8 mouse cellular contexts compared by ENCODE assay signal in genomic region chr16:18586906-18587546, GRCm38 (mm10). TPM values are rescaled to one million over a fixed set of nuclear protein-coding genes. Genes with fewer than 3 reads are reported as not detected.
DNase-seq lines count a peak whose midpoint lies in the region; ATAC-seq and TF ChIP-seq lines count a peak whose summit lies in the region.

No protein-coding gene starts in this region.

- peaks cover 97% of the 10 kb centered on the region for H3K27me3 ChIP-seq in embryonic facial prominence, embryonic 15.5 days
- peaks cover 98% of the 10 kb centered on the region for H3K27me3 ChIP-seq in intestine, embryonic 15.5 days (replicated peaks)
- peaks cover 100% of the 10 kb centered on the region for H3K27me3 ChIP-seq in neural tube, embryonic 13.5 days

- H3K9ac ChIP-seq in embryonic facial prominence, embryonic 15.5 days = peak overlapping the region; percentile 27
- H3K9ac ChIP-seq in intestine, embryonic 15.5 days = no peak overlapping the region
- peak overlapping the region; percentile 60; the same call in 1 of the 2 replicates for H3K9ac ChIP-seq in neural tube, embryonic 13.5 days

- peaks cover 55% of the 10 kb centered on the region for H3K4me1 ChIP-seq in embryonic facial prominence, embryonic 15.5 days
- peaks cover 54% of the 10 kb centered on the region for H3K4me1 ChIP-seq in intestine, embryonic 15.5 days (replicated peaks)
- H3K4me1 ChIP-seq in neural tube, embryonic 13.5 days (replicated peaks) = peaks cover 55% of the 10 kb centered on the region

- ATAC-seq in embryonic facial prominence, embryonic 15.5 days (ENCODE audit: insufficient number of reproducible peaks, low FRiP score, low TSS enrichment, low read depth) = no peak
- ATAC-seq in intestine, embryonic 15.5 days = no peak
- no peak for ATAC-seq in neural tube, embryonic 13.5 days (ENCODE audit: low read depth)
- ATAC-seq in inflammation-experienced regulatory T-cells, adult 6 months = no peak

- H3K36me3 ChIP-seq in embryonic facial prominence, embryonic 15.5 days = no peaks in the 10 kb centered on the region
- no peaks in the 10 kb centered on the region for H3K36me3 ChIP-seq in intestine, embryonic 15.5 days
- no peaks in the 10 kb centered on the region for H3K36me3 ChIP-seq in neural tube, embryonic 13.5 days

- no peak for TF ChIP-seq CTCF in layer of hippocampus, adult 2 months (conservative IDR thresholded peaks at IDR 0.05)

- 2% methylated on average over 31 of the region's 62 CpGs for WGBS in embryonic facial prominence, embryonic 15.5 days
- 1% methylated on average over 40 of the region's 62 CpGs for WGBS in intestine, embryonic 15.5 days
- 1% methylated on average over 34 of the region's 62 CpGs for WGBS in neural tube, embryonic 13.5 days

- peak overlapping the region; percentile 38 for H3K4me3 ChIP-seq in layer of hippocampus, adult 2 months
- peak overlapping the region; percentile 48 for H3K4me3 ChIP-seq in embryonic facial prominence, embryonic 15.5 days (replicated peaks)
- H3K4me3 ChIP-seq in intestine, embryonic 15.5 days (replicated peaks) = peak overlapping the region; percentile 37
- H3K4me3 ChIP-seq in neural tube, embryonic 13.5 days = peak overlapping the region; percentile 36

- peak overlapping the region; percentile 75 for H3K4me2 ChIP-seq in embryonic facial prominence, embryonic 15.5 days (replicated peaks)
- H3K4me2 ChIP-seq in intestine, embryonic 15.5 days (replicated peaks) = peak overlapping the region; percentile 79
- peak overlapping the region; percentile 55 for H3K4me2 ChIP-seq in neural tube, embryonic 13.5 days

- H3K27ac ChIP-seq in layer of hippocampus, adult 2 months = no peak overlapping the region
- peak overlapping the region; percentile 71 for H3K27ac ChIP-seq in embryonic facial prominence, embryonic 15.5 days (replicated peaks)
- no peak overlapping the region for H3K27ac ChIP-seq in intestine, embryonic 15.5 days
- no peak overlapping the region for H3K27ac ChIP-seq in neural tube, embryonic 13.5 days (replicated peaks)

- H3K9me3 ChIP-seq in embryonic facial prominence, embryonic 15.5 days (replicated peaks) = no peaks in the 10 kb centered on the region
- no peaks in the 10 kb centered on the region for H3K9me3 ChIP-seq in intestine, embryonic 15.5 days
- no peaks in the 10 kb centered on the region for H3K9me3 ChIP-seq in neural tube, embryonic 13.5 days

- no peak for DNase-seq in layer of hippocampus, adult 2 months (ENCODE audit: low spot score in 2 of 2)
- DNase-seq in layer of hippocampus, adult 18-20 months (ENCODE audit: low spot score in 2 of 2) = no peak
- DNase-seq in Muller cell, postnatal 12 days (ENCODE audit: inconsistent ontology term) = no peak
- no peak for DNase-seq in retina, postnatal 1 day

RNA-seq across cellular contexts. Expression of gene Tbx1, which starts 3.4 kb away (rescaled TPM):
- total RNA-seq in layer of hippocampus, adult 2 months (2021) = 1 to 10 TPM; 1.4 to 1.5 TPM
- 1 to 10 TPM; 1.6 to 2.4 TPM for total RNA-seq in layer of hippocampus, adult 18-20 months (2021)
- 24.0 and 24.3 TPM in 2 replicates for polyA plus RNA-seq in embryonic facial prominence, embryonic 15.5 days (2015; fragmentation: Nextera tagmentation; extraction: Ambion mirVana)
- polyA plus RNA-seq in intestine, embryonic 15.5 days (2015; fragmentation: Nextera tagmentation; extraction: Ambion mirVana) = 0.23 and 0.49 TPM in 2 replicates
- 1.5 and 2.2 TPM in 2 replicates for polyA plus RNA-seq in neural tube, embryonic 13.5 days (2015; fragmentation: Nextera tagmentation; extraction: Ambion mirVana)
- polyA plus RNA-seq in inflammation-experienced regulatory T-cells, adult 6 months (2017; shearing (Covaris generic)) = not detected

RNA-seq across cellular contexts. Expression of gene Gp1bb, which starts 35.2 kb away (rescaled TPM):
- total RNA-seq in layer of hippocampus, adult 2 months (2021) = 1 to 10 TPM; 1.0 to 1.4 TPM
- total RNA-seq in layer of hippocampus, adult 18-20 months (2021) = under 1 TPM in 1 of 2 experiments, not detected in 1; 0.97 TPM
- 2.6 and 2.8 TPM in 2 replicates for polyA plus RNA-seq in embryonic facial prominence, embryonic 15.5 days (2015; fragmentation: Nextera tagmentation; extraction: Ambion mirVana)
- polyA plus RNA-seq in intestine, embryonic 15.5 days (2015; fragmentation: Nextera tagmentation; extraction: Ambion mirVana) = 2.2 and 2.5 TPM in 2 replicates
- 9.5 and 13.6 TPM in 2 replicates for polyA plus RNA-seq in neural tube, embryonic 13.5 days (2015; fragmentation: Nextera tagmentation; extraction: Ambion mirVana)
- polyA plus RNA-seq in inflammation-experienced regulatory T-cells, adult 6 months (2017; shearing (Covaris generic)) = not detected

RNA-seq across cellular contexts. Expression of gene Gm49601, which starts 39.2 kb away (rescaled TPM):
- total RNA-seq in layer of hippocampus, adult 2 months (2021) = 100 to 1,000 TPM; 207 to 223 TPM
- total RNA-seq in layer of hippocampus, adult 18-20 months (2021) = 100 to 1,000 TPM; 173 to 179 TPM
- 7.2 and 7.8 TPM in 2 replicates for polyA plus RNA-seq in embryonic facial prominence, embryonic 15.5 days (2015; fragmentation: Nextera tagmentation; extraction: Ambion mirVana)
- 3.5 and 4.3 TPM in 2 replicates for polyA plus RNA-seq in intestine, embryonic 15.5 days (2015; fragmentation: Nextera tagmentation; extraction: Ambion mirVana)
- 14.1 and 19.2 TPM in 2 replicates for polyA plus RNA-seq in neural tube, embryonic 13.5 days (2015; fragmentation: Nextera tagmentation; extraction: Ambion mirVana)
- not detected for polyA plus RNA-seq in inflammation-experienced regulatory T-cells, adult 6 months (2017; shearing (Covaris generic))

RNA-seq across cellular contexts. Expression of gene Sept5, which starts 42.7 kb away (rescaled TPM):
- 100 to 1,000 TPM; 560 to 619 TPM for total RNA-seq in layer of hippocampus, adult 2 months (2021)
- total RNA-seq in layer of hippocampus, adult 18-20 months (2021) = 100 to 1,000 TPM; 549 to 589 TPM
- 51.1 and 64.8 TPM in 2 replicates for polyA plus RNA-seq in embryonic facial prominence, embryonic 15.5 days (2015; fragmentation: Nextera tagmentation; extraction: Ambion mirVana)
- 39.0 and 42.7 TPM in 2 replicates for polyA plus RNA-seq in intestine, embryonic 15.5 days (2015; fragmentation: Nextera tagmentation; extraction: Ambion mirVana)
- 163 and 189 TPM in 2 replicates for polyA plus RNA-seq in neural tube, embryonic 13.5 days (2015; fragmentation: Nextera tagmentation; extraction: Ambion mirVana)
- under 1 TPM; 0.72 to 0.78 (median 0.77) TPM for polyA plus RNA-seq in inflammation-experienced regulatory T-cells, adult 6 months (2017; shearing (Covaris generic))
